Mouse (Mus musculus): ENCODE measurements at regions not wholly inside any gene's neighbourhood (a gene's known extent, or its start where the extent isn't known, plus 50 kb on each side); places are given as distances from the start of the nearest gene placed in this dataset.

DNA sequence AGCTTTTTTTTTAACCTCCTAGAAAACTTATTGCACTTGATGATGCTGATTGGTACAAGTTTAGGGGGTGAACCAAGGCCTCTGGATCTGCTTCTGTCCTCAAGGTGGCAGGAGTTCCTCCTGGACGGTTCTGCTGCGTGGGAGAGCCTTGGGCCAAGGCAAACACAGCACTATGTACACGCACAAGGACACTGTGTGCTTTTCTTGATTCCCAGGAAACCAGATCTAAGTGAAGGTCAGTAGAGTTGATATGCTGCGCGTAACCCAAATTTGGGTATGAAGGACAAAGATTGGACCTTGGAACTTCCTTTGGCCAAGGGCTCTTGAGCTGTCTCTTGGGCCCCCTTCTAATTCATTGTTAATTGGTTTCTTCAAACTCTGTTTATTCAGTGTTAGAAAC is 51.3 kb upstream of the Lifr start:
- no peak overlapping the region for H3K9ac ChIP-seq (ENCODE audit: low read length)
- H3K27me3 ChIP-seq (ENCODE audit: control insufficient read depth, insufficient read depth, low read length): no peaks in the 10 kb centered on the region
- H3K9me3 ChIP-seq (ENCODE audit: control insufficient read depth, low read length): no peaks in the 10 kb centered on the region
- WGBS: 94% methylated on average over 5 of the region's 5 CpGs
- no peaks in the 10 kb centered on the region for H3K4me1 ChIP-seq (ENCODE audit: control insufficient read depth, insufficient read depth, low read length)
- DNase-seq (ENCODE audit: low spot score, missing footprints) (no peak), ATAC-seq (ENCODE audit: low FRiP score) (no peak)
- no peak overlapping the region for H3K27ac ChIP-seq (ENCODE audit: low read depth, low read length)
- no peak overlapping the region for H3K4me2 ChIP-seq
- no peaks in the 10 kb centered on the region for H3K36me3 ChIP-seq (ENCODE audit: control insufficient read depth, insufficient read depth, low read length)
- no peak overlapping the region for H3K4me3 ChIP-seq (ENCODE audit: low read depth, low read length)

DNA sequence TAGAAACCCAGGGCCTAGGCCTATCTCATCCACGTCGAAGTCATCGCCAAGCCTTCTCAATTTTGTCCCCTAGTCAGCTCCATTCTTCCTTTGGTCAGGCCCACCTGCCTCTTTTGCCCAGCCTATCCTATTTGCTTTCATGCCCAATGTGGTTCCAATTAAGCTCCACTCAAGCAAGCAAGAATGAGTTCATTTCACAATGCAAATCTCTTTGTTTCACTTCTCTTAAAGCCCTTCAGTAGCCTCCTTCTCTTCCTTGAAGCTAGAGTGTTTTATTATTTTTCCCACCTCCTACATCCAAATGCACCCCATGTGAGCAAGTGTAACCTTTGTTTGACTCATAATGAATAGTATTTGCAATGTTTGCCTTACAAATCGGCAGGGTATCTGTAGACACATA is 50.6 kb upstream of the Lifr start:
- WGBS: 65% methylated on average over 4 of the region's 4 CpGs
- no peak overlapping the region for H3K9ac ChIP-seq (ENCODE audit: low read length)
- no peaks in the 10 kb centered on the region for H3K4me1 ChIP-seq (ENCODE audit: control insufficient read depth, insufficient read depth, low read length)
- H3K27ac ChIP-seq (ENCODE audit: low read depth, low read length): no peak overlapping the region
- H3K27me3 ChIP-seq (ENCODE audit: control insufficient read depth, insufficient read depth, low read length): no peaks in the 10 kb centered on the region
- no peaks in the 10 kb centered on the region for H3K36me3 ChIP-seq (ENCODE audit: control insufficient read depth, insufficient read depth, low read length)
- H3K9me3 ChIP-seq (ENCODE audit: control insufficient read depth, low read length): no peaks in the 10 kb centered on the region
- no peak overlapping the region for H3K4me3 ChIP-seq (ENCODE audit: low read depth, low read length)
- DNase-seq (ENCODE audit: low spot score, missing footprints) (no peak), ATAC-seq (ENCODE audit: low FRiP score) (no peak)
- H3K4me2 ChIP-seq: no peak overlapping the region

Data from midbrain, embryonic 11.5 days (tissue).